Mouse (Mus musculus): ENCODE data around the gene Gm6525.

DNA sequence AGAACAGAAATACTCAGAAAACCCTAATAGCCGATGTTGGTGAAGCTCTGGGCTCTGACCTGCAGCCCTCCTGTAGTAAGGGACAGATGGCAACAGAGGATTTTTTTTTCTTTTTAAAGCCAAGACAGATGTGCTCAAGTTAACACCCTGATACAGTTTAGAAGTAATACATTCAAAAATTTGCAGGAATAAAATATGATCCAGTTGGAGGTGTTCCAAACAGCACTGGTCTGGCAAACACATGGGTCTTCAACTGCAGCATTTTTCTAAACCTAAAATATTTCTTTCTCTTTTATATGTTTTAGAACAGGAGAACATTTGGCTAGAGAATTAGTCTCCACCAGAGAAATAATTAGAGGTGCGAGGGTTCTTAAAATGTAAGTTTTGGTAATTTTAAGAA, 44.6 kb downstream of the Gm6525 start:
- TF ChIP-seq CTCF (IDR thresholded peaks at IDR 0.05) (no peak), EP300 (IDR thresholded peaks at IDR 0.05) (no peak)

Measured in lung, postnatal 0 days (tissue).